Mouse (Mus musculus) spleen, adult 2 months (tissue): ENCODE measurements at regions not wholly inside any gene's neighbourhood (a gene's known extent, or its start where the extent isn't known, plus 50 kb on each side); places are given as distances from the start of the nearest gene placed in this dataset.

ENCODE experiments used
- DNase-seq, 2 experiments: peaks; one replicate each; pipeline versions ENCODE4 v3.0.0 to v3.0.0-alpha.2; 2012 to 2021; ENCODE audit warnings: low spot score in 2 of 2, low read depth in 1 of 2
- H3K27ac ChIP-seq: fragments of 200-500 bp; 2 replicates; pipeline ENCODE4 v1.5.1; 2012; ENCODE audit warnings: low read length, inconsistent platforms; ENCODE audit not compliant: insufficient read depth
- H3K27me3 ChIP-seq: fragments of 200-500 bp; 2 replicates; pipeline ENCODE4 v1.6.1; 2012; ENCODE audit warnings: mild to moderate bottlenecking, moderate library complexity, low read length, inconsistent platforms; ENCODE audit not compliant: control insufficient read depth, insufficient read depth
- H3K36me3 ChIP-seq: fragments of 200-500 bp; 2 replicates; pipeline ENCODE4 v1.6.1; 2012; ENCODE audit warnings: mild to moderate bottlenecking, low read length, inconsistent platforms; ENCODE audit not compliant: control insufficient read depth, insufficient read depth
- H3K4me1 ChIP-seq: fragments of 200-500 bp; 2 replicates; pipeline ENCODE4 v1.6.1; 2011; ENCODE audit warnings: inconsistent platforms; ENCODE audit not compliant: control insufficient read depth, insufficient read depth, insufficient read length
- H3K4me3 ChIP-seq: fragments of 200-500 bp; 2 replicates; pipeline ENCODE4 v1.5.1; 2011; ENCODE audit warnings: mild to moderate bottlenecking, inconsistent platforms; ENCODE audit not compliant: insufficient read depth, insufficient read length; ENCODE audit errors: extremely low read depth
- CTCF ChIP-seq: fragments of 200-500 bp; IDR thresholded peaks from 2 replicates; pipeline ENCODE4 v1.5.1; 2011; ENCODE audit warnings: mild to moderate bottlenecking, inconsistent platforms; ENCODE audit not compliant: insufficient read depth, insufficient read length, insufficient replicate concordance; ENCODE audit errors: extremely low read depth
- POLR2A ChIP-seq: fragments of 200-500 bp; IDR thresholded peaks from 2 replicates; pipeline ENCODE4 v1.6.1; 2011; ENCODE audit warnings: low read depth, low read length, inconsistent platforms
- WGBS: fragments of 180-500 bp; shearing (Covaris S2); methylation state at CpG from one replicate; pipeline ENCODE4 v1.1.7; 2018; 5-methylcytosine and 5-hydroxymethylcytosine counted together

DNA sequence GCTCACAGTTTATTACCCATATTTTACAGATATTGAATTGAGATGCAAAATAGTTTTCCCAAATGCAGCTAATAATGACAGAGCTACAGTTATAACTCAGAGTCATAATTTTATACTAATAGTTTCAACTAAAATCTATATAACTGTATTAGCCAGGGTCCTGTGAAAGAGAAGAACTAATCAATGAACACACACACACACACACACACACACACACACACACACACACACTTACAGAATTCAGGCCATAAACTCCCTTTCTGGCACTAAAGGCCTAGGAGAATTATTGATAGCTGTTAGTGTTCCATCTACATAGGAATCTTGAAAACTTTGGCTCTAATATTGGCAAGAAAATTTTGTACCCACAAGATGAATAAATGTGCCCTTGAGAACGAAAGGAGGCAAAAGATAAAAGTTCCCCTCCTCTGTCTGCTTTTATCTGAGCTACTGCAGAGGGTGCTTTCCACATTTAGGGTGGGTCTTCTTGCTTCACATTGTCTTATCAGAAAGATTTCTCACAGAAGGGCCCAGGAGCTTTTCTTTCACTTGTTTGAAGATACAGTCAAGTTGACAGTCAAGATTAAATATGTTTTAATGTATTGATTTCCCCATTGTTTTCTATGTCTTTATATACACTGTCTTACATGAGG is 236.1 kb downstream of the Dmac1 start:
- 62% methylated on average over 1 of the region's 1 CpGs for WGBS
- DNase-seq: no peak
- TF ChIP-seq CTCF: no peak
- TF ChIP-seq POLR2A: no peak
- Histone ChIP-seq H3K36me3 (no peaks in the 10 kb centered on the region), H3K4me3 (no peak overlapping the region), H3K27ac (no peak overlapping the region), H3K4me1 (no peaks in the 10 kb centered on the region), H3K27me3 (no peaks in the 10 kb centered on the region)
